In the genomic region with DNA sequence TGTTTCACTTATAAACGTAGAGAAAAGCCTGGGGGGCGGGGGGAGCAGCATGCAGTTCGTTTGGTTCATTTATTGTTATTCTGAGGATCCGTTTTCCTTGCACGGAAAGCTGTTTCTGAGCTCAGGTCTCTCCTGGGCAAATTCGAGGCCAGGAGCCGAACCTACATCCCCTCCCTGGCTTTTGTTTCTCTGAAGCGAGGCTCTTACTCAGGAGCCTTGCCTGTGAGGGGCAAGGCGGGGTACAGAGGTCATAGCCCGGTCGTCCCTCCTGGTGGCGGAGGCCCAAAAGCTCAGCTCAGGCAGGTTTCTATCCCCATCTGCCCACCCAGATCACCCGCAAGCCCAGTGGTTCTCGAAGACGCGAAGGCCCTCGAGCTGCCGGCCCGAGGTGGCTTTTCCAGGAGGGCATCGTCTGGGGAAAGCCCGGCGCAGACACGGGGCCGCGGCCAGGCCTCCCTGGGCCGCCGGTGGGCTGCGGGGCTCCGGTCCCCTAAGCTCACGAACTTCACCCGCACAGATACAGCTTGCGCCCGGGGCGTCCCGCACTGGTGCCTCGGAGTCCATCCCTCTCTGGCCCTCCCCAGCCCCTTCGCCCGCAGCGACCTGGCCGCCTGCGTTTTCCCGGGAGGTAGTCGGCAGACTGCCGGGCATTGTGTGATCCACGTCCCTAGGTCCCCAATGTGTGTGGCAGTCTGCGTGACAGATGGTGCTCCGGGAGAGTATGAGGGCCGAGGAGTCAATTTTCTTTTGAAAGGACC, we compare ENCODE assay signal across 8 mouse cellular contexts. TPM values are rescaled to one million over a fixed set of nuclear protein-coding genes. Genes with fewer than 3 reads are reported as not detected.
DNase-seq lines count a peak whose midpoint lies in the region; ATAC-seq and TF ChIP-seq lines count a peak whose summit lies in the region.

No protein-coding gene starts in this region.

- H3K27me3 ChIP-seq in lung, embryonic 16.5 days (ENCODE audit: control insufficient read depth, insufficient read depth, low read depth, low read length), result peaks cover 69% of the 10 kb centered on the region
- peaks cover 84% of the 10 kb centered on the region for H3K27me3 ChIP-seq in heart, postnatal 0 days (ENCODE audit: control insufficient read depth, insufficient read depth, low read length)
- peaks cover 65% of the 10 kb centered on the region for H3K27me3 ChIP-seq in liver, postnatal 0 days (ENCODE audit: insufficient read depth, low read length)

- H3K9me3 ChIP-seq in lung, embryonic 16.5 days (ENCODE audit: control insufficient read depth, low read length), result no peaks in the 10 kb centered on the region
- no peaks in the 10 kb centered on the region for H3K9me3 ChIP-seq in heart, postnatal 0 days (replicated peaks; ENCODE audit: control insufficient read depth, low read length)
- H3K9me3 ChIP-seq in liver, postnatal 0 days (ENCODE audit: low read length), result no peaks in the 10 kb centered on the region

- no peak for TF ChIP-seq EP300 in heart, postnatal 0 days (IDR thresholded peaks at IDR 0.05; ENCODE audit: low read depth)
- TF ChIP-seq EP300 in liver, postnatal 0 days (IDR thresholded peaks at IDR 0.05; ENCODE audit: low read depth), result no peak

- ATAC-seq in lung, embryonic 16.5 days (ENCODE audit: low read depth), result no peak
- no peak for ATAC-seq in heart, postnatal 0 days (ENCODE audit: insufficient read depth, low read depth)
- ATAC-seq in liver, postnatal 0 days, result no peak
- ATAC-seq in erythroblast, adult 5-6 weeks (replicated peaks; ENCODE audit: low FRiP score, poor library complexity, severe bottlenecking), result no peak

- TF ChIP-seq CTCF in heart, postnatal 0 days (IDR thresholded peaks at IDR 0.05; ENCODE audit: low read depth), result no peak
- no peak for TF ChIP-seq CTCF in liver, postnatal 0 days (IDR thresholded peaks at IDR 0.05; ENCODE audit: low read depth)

- peaks cover 12% of the 10 kb centered on the region for H3K4me1 ChIP-seq in lung, embryonic 16.5 days (replicated peaks; ENCODE audit: control insufficient read depth, insufficient read depth, low read length)
- H3K4me1 ChIP-seq in heart, postnatal 0 days (ENCODE audit: control insufficient read depth, insufficient read depth), result peaks cover 8% of the 10 kb centered on the region; the same call in 1 of the 2 replicates
- peaks cover 13% of the 10 kb centered on the region for H3K4me1 ChIP-seq in liver, postnatal 0 days (ENCODE audit: insufficient read depth)

- no peak overlapping the region for H3K9ac ChIP-seq in lung, embryonic 16.5 days (ENCODE audit: low read length)
- H3K9ac ChIP-seq in heart, postnatal 0 days (replicated peaks; ENCODE audit: low read depth, low read length), result no peak overlapping the region
- H3K9ac ChIP-seq in liver, postnatal 0 days (replicated peaks), result no peak overlapping the region

- 2% methylated on average over 48 of the region's 48 CpGs for WGBS in lung, embryonic 16.5 days
- WGBS in heart, postnatal 0 days, result 1% methylated on average over 48 of the region's 48 CpGs
- WGBS in liver, postnatal 0 days (ENCODE audit: insufficient replicate concordance), result 2% methylated on average over 48 of the region's 48 CpGs

- no peak overlapping the region for H3K27ac ChIP-seq in lung, embryonic 16.5 days (ENCODE audit: low read length)
- no peak overlapping the region for H3K27ac ChIP-seq in heart, postnatal 0 days (ENCODE audit: low read depth)
- no peak overlapping the region for H3K27ac ChIP-seq in liver, postnatal 0 days (ENCODE audit: low read depth)

- H3K4me3 ChIP-seq in lung, embryonic 16.5 days (ENCODE audit: low read length), result peak overlapping the region; percentile 31
- peak overlapping the region; percentile 40 for H3K4me3 ChIP-seq in heart, postnatal 0 days (ENCODE audit: low read depth, low read length)
- peak overlapping the region; percentile 17; the same call in 1 of the 2 replicates for H3K4me3 ChIP-seq in liver, postnatal 0 days (ENCODE audit: low read depth, low read length)

- H3K4me2 ChIP-seq in lung, embryonic 16.5 days (ENCODE audit: low read depth, low read length), result peak overlapping the region; percentile 35
- peak overlapping the region; percentile 56 for H3K4me2 ChIP-seq in heart, postnatal 0 days (ENCODE audit: low read depth, low read length)
- H3K4me2 ChIP-seq in liver, postnatal 0 days (ENCODE audit: low read depth, low read length), result peak overlapping the region; percentile 29

- peak; percentile 8 for DNase-seq in adrenal gland, adult 2 months
- no peak for DNase-seq in adrenal gland, postnatal 14 days
- DNase-seq in lung, adult 18-20 months, result no peak
- DNase-seq in heart, postnatal 0 days (ENCODE audit: low spot score), result no peak
- DNase-seq in liver, postnatal 0 days, result no peak
- no peak for DNase-seq in left cerebral cortex, adult 9 months (ENCODE audit: low spot score in 2 of 2)

- H3K36me3 ChIP-seq in lung, embryonic 16.5 days (ENCODE audit: control insufficient read depth, insufficient read depth, low read length), result no peaks in the 10 kb centered on the region
- no peaks in the 10 kb centered on the region for H3K36me3 ChIP-seq in heart, postnatal 0 days (replicated peaks; ENCODE audit: control insufficient read depth, insufficient read depth, low read length)
- H3K36me3 ChIP-seq in liver, postnatal 0 days (replicated peaks; ENCODE audit: insufficient read depth, low read length), result no peaks in the 10 kb centered on the region

RNA-seq across cellular contexts. Expression of a gene that starts 1.6 kb away (rescaled TPM):
- not detected for total RNA-seq in adrenal gland, adult 2 months (2021)
- not detected in 2 replicates for polyA plus RNA-seq in adrenal gland, adult 2 months (2012; rRNA removed)
- total RNA-seq in adrenal gland, postnatal 14 days (2021), result not detected in 2 replicates
- not detected in 2 replicates for polyA plus RNA-seq in lung, embryonic 16.5 days (2015; fragmentation: Nextera tagmentation; extraction: Ambion mirVana)
- total RNA-seq in heart, postnatal 0 days (2014; rRNA removed; ENCODE audit: low replicate concordance), result not detected in 2 replicates
- polyA plus RNA-seq in heart, postnatal 0 days (2015; fragmentation: Nextera tagmentation; extraction: Ambion mirVana), result not detected in 2 replicates
- not detected in 2 replicates for polyA plus RNA-seq in liver, postnatal 0 days (2015; fragmentation: Nextera tagmentation; extraction: Ambion mirVana)
- total RNA-seq in erythroblast, adult 5-6 weeks (2015; ENCODE audit: low replicate concordance), result not detected in 2 replicates
- total RNA-seq in erythroblast, adult 5-6 weeks (2017; ENCODE audit: low replicate concordance), result not detected in 2 replicates
